Mouse (Mus musculus): Measurements from ENCODE around the gene Appl2.

- no peak for TF ChIP-seq CTCF (IDR thresholded peaks at IDR 0.05; ENCODE audit: low read depth, low read length)
- no peak for TF ChIP-seq POLR2A (IDR thresholded peaks at IDR 0.05; ENCODE audit: borderline replicate concordance, low read depth, low read length)
Measured at GRCm38 (mm10) chr10:83628241-83628640, 20.3 kb downstream of the Appl2 start.
